Mouse (Mus musculus) gastrocnemius, postnatal 25 days (tissue): ENCODE measurements at regions not wholly inside any gene's neighbourhood (a gene's known extent, or its start where the extent isn't known, plus 50 kb on each side); places are given as distances from the start of the nearest gene placed in this dataset.

Source experiments
- DNase-seq: peaks from one replicate; pipeline ENCODE4 v3.0.0; 2022

GRCm38 (mm10) chr8:76038526-76038925, 590.0 kb downstream of the Iqcm start:
- no peak for DNase-seq

GRCm38 (mm10) chr8:76052003-76052402, 603.5 kb downstream of the Iqcm start:
- peak; percentile 7 for DNase-seq

- DNase-seq, result no peak
Measured at GRCm38 (mm10) chr8:76067721-76068120, 619.2 kb downstream of the Iqcm start.

- no peak for DNase-seq
Measured at GRCm38 (mm10) chr8:76072671-76073351, 624.3 kb downstream of the Iqcm start.

GRCm38 (mm10) chr8:76120587-76121145, 672.2 kb downstream of the Iqcm start:
- no peak for DNase-seq

GRCm38 (mm10) chr8:76127486-76127885, 679.0 kb downstream of the Iqcm start:
- peak; percentile 27 for DNase-seq

- DNase-seq, result no peak
Measured at GRCm38 (mm10) chr8:76137219-76137618, 688.7 kb downstream of the Iqcm start.

GRCm38 (mm10) chr8:76148681-76149080, 700.2 kb downstream of the Iqcm start:
- DNase-seq, result no peak

GRCm38 (mm10) chr8:76182520-76182919, 716.7 kb upstream of the Nr3c2 start:
- no peak for DNase-seq

GRCm38 (mm10) chr8:76183836-76184235, 715.4 kb upstream of the Nr3c2 start:
- no peak for DNase-seq

- no peak for DNase-seq
Measured at GRCm38 (mm10) chr8:76187293-76187692, 711.9 kb upstream of the Nr3c2 start.

GRCm38 (mm10) chr8:76211891-76212290, 687.4 kb upstream of the Nr3c2 start:
- DNase-seq, result no peak

GRCm38 (mm10) chr8:76217819-76218580, 681.2 kb upstream of the Nr3c2 start:
- DNase-seq, result no peak

GRCm38 (mm10) chr8:76230847-76231246, 668.4 kb upstream of the Nr3c2 start:
- DNase-seq, result no peak

- no peak for DNase-seq
Measured at GRCm38 (mm10) chr8:76249194-76249593, 650.0 kb upstream of the Nr3c2 start.

GRCm38 (mm10) chr8:76252161-76253010, 646.9 kb upstream of the Nr3c2 start:
- DNase-seq, result no peak
